Mouse (Mus musculus) limb, embryonic 14.5 days (tissue): Measurements from ENCODE around the gene Hist1h3g. TPM values are rescaled to one million over a fixed set of nuclear protein-coding genes. Genes with fewer than 3 reads are reported as not detected.
"Not testable (repeated sequence)": the region's sequence is repeated elsewhere in the genome, so short reads cannot be mapped to it uniquely, and the experiment has no call there.

Experiments
- ATAC-seq: fragments of 200-750 bp; cut with Nextera tagmentation; 2 replicates; pipeline ENCODE4 v1.8.0; 2017; ENCODE audit warnings: low read depth, moderate number of reproducible peaks, moderate TSS enrichment; ENCODE audit not compliant: low FRiP score
- DNase-seq: peaks from one replicate; pipeline ENCODE4 v3.0.0-alpha.2; 2015; ENCODE audit warnings: low spot score
- H3K27ac ChIP-seq: fragments of 300-500 bp; sonication (generic); replicated peaks from 2 replicates; pipeline ENCODE4 v1.5.1; 2014; ENCODE audit warnings: low read depth, mild to moderate bottlenecking, low read length, moderate library complexity, mixed read lengths
- H3K27me3 ChIP-seq: fragments of 300-500 bp; sonication (generic); 2 replicates; pipeline ENCODE4 v1.6.1; 2014; ENCODE audit warnings: low read length, mixed read lengths; ENCODE audit not compliant: control insufficient read depth, insufficient read depth
- H3K36me3 ChIP-seq: fragments of 300-500 bp; sonication (generic); 2 replicates; pipeline ENCODE4 v1.6.1; 2014; ENCODE audit warnings: mild to moderate bottlenecking, low read length, moderate library complexity, mixed read lengths; ENCODE audit not compliant: control insufficient read depth, insufficient read depth
- H3K4me1 ChIP-seq: fragments of 300-500 bp; sonication (generic); 2 replicates; pipeline ENCODE4 v1.6.1; 2014; ENCODE audit warnings: antibody characterized with exemption, low read length, mixed read lengths; ENCODE audit not compliant: control insufficient read depth, insufficient read depth
- H3K4me2 ChIP-seq: fragments of 300-500 bp; sonication (generic); replicated peaks from 2 replicates; pipeline ENCODE4 v1.6.1; 2014; ENCODE audit warnings: low read depth, mild to moderate bottlenecking, low read length, moderate library complexity; ENCODE audit not compliant: severe bottlenecking
- H3K4me3 ChIP-seq: fragments of 300-500 bp; sonication (generic); replicated peaks from 2 replicates; pipeline ENCODE4 v1.5.1; 2014; ENCODE audit warnings: low read length
- H3K9ac ChIP-seq: fragments of 300-500 bp; sonication (generic); 2 replicates; pipeline ENCODE4 v1.6.1; 2014; ENCODE audit warnings: mild to moderate bottlenecking, low read depth, low read length, moderate library complexity; ENCODE audit not compliant: severe bottlenecking
- H3K9me3 ChIP-seq: fragments of 300-500 bp; sonication (generic); 2 replicates; pipeline ENCODE4 v1.6.1; 2016; ENCODE audit warnings: low read length; ENCODE audit not compliant: control insufficient read depth
- POLR2A ChIP-seq: fragments of 200-500 bp; IDR thresholded peaks from 2 replicates; pipeline ENCODE4 v1.8.0; 2012; ENCODE audit warnings: inconsistent platforms, mild to moderate bottlenecking, moderate library complexity, borderline replicate concordance; ENCODE audit not compliant: insufficient read depth, insufficient read length; ENCODE audit errors: extremely low read depth
- WGBS: fragments of 180-500 bp; shearing (Covaris S2); extraction: QIAGEN DNeasy Blood & Tissue Kit; methylation state at CpG from one replicate; pipeline ENCODE4 v1.1.7; 2014; 5-methylcytosine and 5-hydroxymethylcytosine counted together
- polyA plus RNA-seq, 2 experiments: library from polyadenylated mRNA; depleted of rRNA in 1 of 2; stranded (reverse) in 1 of 2; unstranded in 1 of 2; fragments of >200 nt; fragmentation: Nextera tagmentation in 1 of 2; extraction: Ambion mirVana in 1 of 2; gene quantifications; 2 replicates each; pipeline versions ENCODE4 v1.2.1 to v1.2.3; 2012 to 2014

Gene Hist1h3g
- polyA plus RNA-seq, 2 experiments: 4.1 to 32.6 TPM

GRCm38 (mm10) chr13:23536076-23536822 is 1.0 kb downstream of the Hist1h3g start:
- TF ChIP-seq POLR2A: 0 out of 2 replicates have a peak, but pooled peaks have one; percentile 25
- H3K27ac ChIP-seq: peak overlapping the region; percentile 82
- ATAC-seq (no peak), DNase-seq (no peak)
- H3K4me3 ChIP-seq: peak overlapping the region; percentile 55
- 17% methylated on average over 7 of the region's 7 CpGs for WGBS
- H3K36me3 ChIP-seq: no peaks in the 10 kb centered on the region
- peak overlapping the region; percentile 49 for H3K4me2 ChIP-seq
- H3K27me3 ChIP-seq: no peaks in the 10 kb centered on the region
- H3K9me3 ChIP-seq: no peaks in the 10 kb centered on the region
- H3K9ac ChIP-seq: peak overlapping the region; percentile 61
- peaks cover 23% of the 10 kb centered on the region for H3K4me1 ChIP-seq

- no peak overlapping the region for H3K27ac ChIP-seq
- peak overlapping the region; percentile 55; the same call in 1 of the 2 replicates for H3K4me3 ChIP-seq
- H3K9me3 ChIP-seq: no peaks in the 10 kb centered on the region
- TF ChIP-seq POLR2A: no peak
- H3K9ac ChIP-seq: no peak overlapping the region
- peaks cover 22% of the 10 kb centered on the region for H3K4me1 ChIP-seq
- DNase-seq (no peak), ATAC-seq (no peak)
- H3K4me2 ChIP-seq: peak overlapping the region; percentile 49
- H3K27me3 ChIP-seq: no peaks in the 10 kb centered on the region
- no peaks in the 10 kb centered on the region for H3K36me3 ChIP-seq
- 65% methylated on average over 3 of the region's 3 CpGs for WGBS
These were observed 1.9 kb downstream of the Hist1h3g start for GRCm38 (mm10) chr13:23537006-23537710.

GRCm38 (mm10) chr13:23538249-23538648 is 3.0 kb downstream of the Hist1h3g start:
- no peak overlapping the region for H3K4me3 ChIP-seq
- H3K36me3 ChIP-seq: no peaks in the 10 kb centered on the region
- no peak overlapping the region for H3K4me2 ChIP-seq
- H3K27me3 ChIP-seq: no peaks in the 10 kb centered on the region
- DNase-seq (no peak), ATAC-seq (no peak)
- no peak for TF ChIP-seq POLR2A
- WGBS: 51% methylated on average over 5 of the region's 5 CpGs
- no peaks in the 10 kb centered on the region for H3K9me3 ChIP-seq
- peaks cover 11% of the 10 kb centered on the region for H3K4me1 ChIP-seq
- no peak overlapping the region for H3K9ac ChIP-seq
- H3K27ac ChIP-seq: no peak overlapping the region

GRCm38 (mm10) chr13:23539821-23540220 is 4.6 kb downstream of the Hist1h3g start:
- DNase-seq, ATAC-seq: not testable (repeated sequence)

GRCm38 (mm10) chr13:23541497-23541896 is 6.3 kb downstream of the Hist1h3g start:
- Histone ChIP-seq H3K36me3 (no peaks in the 10 kb centered on the region), H3K27me3 (no peaks in the 10 kb centered on the region), H3K4me2 (no peak overlapping the region), H3K27ac (no peak overlapping the region), H3K9me3 (no peaks in the 10 kb centered on the region), H3K9ac (no peak overlapping the region), H3K4me1 (peaks cover 2% of the 10 kb centered on the region), H3K4me3 (no peak overlapping the region)
- no peak for TF ChIP-seq POLR2A
- 88% methylated on average over 3 of the region's 3 CpGs for WGBS
- DNase-seq (no peak), ATAC-seq (no peak)

More at GRCm38 (mm10) chr13:23539821-23540220, 4.6 kb downstream of the Hist1h3g start:
- H3K4me3 ChIP-seq, H3K27me3 ChIP-seq, H3K9me3 ChIP-seq, H3K4me1 ChIP-seq, H3K27ac ChIP-seq, H3K4me2 ChIP-seq, H3K9ac ChIP-seq, H3K36me3 ChIP-seq: not testable (repeated sequence)
- 67% methylated on average over 1 of the region's 1 CpGs for WGBS

GRCm38 (mm10) chr13:23542225-23542980 is 7.2 kb downstream of the Hist1h3g start:
- not testable (repeated sequence) for ATAC-seq, DNase-seq
- 18% methylated on average over 3 of the region's 3 CpGs for WGBS

More at GRCm38 (mm10) chr13:23542225-23542980, 7.2 kb downstream of the Hist1h3g start:
- peak overlapping the region; percentile 57 for H3K4me2 ChIP-seq
- H3K27ac ChIP-seq: peak overlapping the region; percentile 81
- H3K27me3 ChIP-seq, H3K4me1 ChIP-seq, H3K36me3 ChIP-seq, H3K9me3 ChIP-seq: not testable (repeated sequence)
- peak overlapping the region; percentile 58 for H3K9ac ChIP-seq
- H3K4me3 ChIP-seq: peak overlapping the region; percentile 41
